Mouse (Mus musculus) left cerebral cortex, postnatal 36 days (tissue): Measurements from ENCODE around the gene Hsd17b6. TPM values are rescaled to one million over a fixed set of nuclear protein-coding genes. Genes with fewer than 3 reads are reported as not detected.
"Not testable (repeated sequence)": the region's sequence is repeated elsewhere in the genome, so short reads cannot be mapped to it uniquely, and the experiment has no call there.

Experiments
- DNase-seq, 2 experiments: peaks; one replicate each; pipeline ENCODE4 v3.0.0; 2021 to 2022; ENCODE audit warnings: low spot score in 2 of 2, mixed read lengths in 1 of 2
- intact Hi-C: fragments of 180-260 bp; cut with DNase I; formaldehyde crosslinking; loops from one replicate; pipeline ENCODE4 v1.15.1; 2025
- total RNA-seq, 2 experiments: library from RNA; stranded (reverse); gene quantifications; 2 replicates each; pipeline ENCODE4 v1.2.3; 2021

Gene Hsd17b6
- total RNA-seq: not detected

GRCm38 (mm10) chr10:128007446-128007845 lies at the start of gene Hsd17b6:
Gene Hsd17b6 (minus strand): TSS chr10:128007611.
- intact Hi-C loops: loop anchor here (5.0 to 10.0 kb wide), 2 partner anchors 313 to 365 kb away; partner anchors contain the start of gene Stat6
- no peak for DNase-seq

DNA sequence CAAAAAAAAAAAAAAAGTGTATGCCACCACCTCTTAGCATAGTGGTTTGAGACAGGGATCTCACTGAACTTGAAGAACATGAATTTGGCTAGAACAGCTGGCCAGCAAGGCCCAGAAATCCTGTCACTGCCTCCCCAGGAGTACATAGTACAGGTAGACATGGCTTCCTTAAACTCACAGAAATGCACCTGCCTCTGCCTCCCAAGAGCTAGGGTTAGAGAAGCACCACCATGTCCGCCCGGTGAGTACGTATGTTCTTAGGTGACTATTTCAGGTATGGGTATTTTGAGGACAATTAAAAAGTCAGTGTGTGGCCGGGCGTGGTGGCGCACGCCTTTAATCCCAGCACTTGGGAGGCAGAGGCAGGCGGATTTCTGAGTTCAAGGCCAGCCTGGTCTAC lies 45.6 kb upstream of the Hsd17b6 start:
- intact Hi-C loops: no loop called here
- no peak for DNase-seq

GRCm38 (mm10) chr10:128052136-128052535 lies 44.7 kb upstream of the Hsd17b6 start:
- DNase-seq, intact Hi-C loops: not testable (repeated sequence)

GRCm38 (mm10) chr10:128051589-128051988 lies 44.2 kb upstream of the Hsd17b6 start:
- no peak for DNase-seq
- intact Hi-C loops: no loop called here

- intact Hi-C loops: no loop called here
These were observed 42.9 kb upstream of the Hsd17b6 start for GRCm38 (mm10) chr10:128050355-128050754.

DNA sequence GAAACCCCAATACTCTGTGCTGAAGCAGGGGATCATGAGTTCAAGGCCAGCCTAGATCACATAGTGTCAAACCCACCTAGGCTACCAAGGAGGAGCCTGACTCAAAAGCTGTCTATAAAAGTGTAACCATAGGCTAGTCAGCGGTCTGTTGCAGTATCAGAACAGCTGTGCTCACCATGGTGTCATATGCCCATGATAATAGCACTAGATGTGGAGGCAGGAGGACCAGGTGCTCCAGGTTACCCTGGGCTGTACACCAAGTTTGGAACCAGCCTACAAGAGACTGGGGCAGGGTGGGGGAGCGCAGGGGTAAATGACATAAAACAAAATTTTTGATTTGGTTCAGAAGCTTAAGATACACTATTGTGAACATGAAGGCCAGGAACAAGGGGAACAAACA lies 42.3 kb upstream of the Hsd17b6 start:
- DNase-seq: no peak
- intact Hi-C loops: no loop called here

More at GRCm38 (mm10) chr10:128050355-128050754, 42.9 kb upstream of the Hsd17b6 start:
- no peak for DNase-seq

GRCm38 (mm10) chr10:128048157-128048556 lies 40.7 kb upstream of the Hsd17b6 start:
- DNase-seq: no peak
- intact Hi-C loops: no loop called here

DNA sequence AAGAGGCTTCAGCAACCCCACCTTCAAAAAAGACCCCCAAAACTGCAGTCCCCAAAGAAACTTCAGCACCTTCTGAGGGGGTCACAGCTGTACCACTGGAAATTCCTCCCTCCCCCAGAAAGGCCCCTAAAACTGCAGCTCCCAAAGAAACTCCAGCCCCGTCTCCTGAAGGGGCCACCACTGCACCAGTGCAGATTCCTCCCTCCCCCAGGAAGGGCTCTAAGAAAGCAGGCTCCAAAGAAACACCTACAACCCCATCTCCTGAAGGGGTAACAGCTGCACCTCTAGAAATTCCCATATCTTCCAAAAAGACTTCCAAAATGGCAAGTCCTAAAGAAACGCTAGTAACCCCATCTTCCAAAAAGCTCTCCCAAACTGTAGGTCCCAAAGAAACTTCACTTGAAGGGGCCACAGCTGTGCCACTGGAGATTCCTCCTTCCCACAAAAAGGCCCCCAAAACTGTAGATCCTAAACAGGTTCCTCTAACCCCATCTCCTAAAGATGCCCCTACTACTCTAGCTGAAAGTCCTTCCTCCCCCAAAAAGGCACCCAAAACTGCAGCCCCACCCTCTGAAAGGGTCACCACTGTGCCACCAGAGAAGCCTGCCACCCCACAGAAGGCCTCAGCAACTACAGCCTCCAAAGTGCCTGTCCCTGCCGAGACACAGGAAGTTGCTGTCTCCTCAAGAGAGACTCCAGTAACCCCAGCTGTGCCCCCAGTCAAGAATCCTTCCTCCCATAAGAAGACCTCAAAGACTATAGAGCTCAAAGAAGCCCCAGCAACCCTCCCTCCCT lies 35.8 kb upstream of the Hsd17b6 start:
- no peak for DNase-seq
- intact Hi-C loops: no loop called here

- intact Hi-C loops: no loop called here
- DNase-seq: no peak
These were observed 35.1 kb upstream of the Hsd17b6 start for GRCm38 (mm10) chr10:128042466-128042865.

DNA sequence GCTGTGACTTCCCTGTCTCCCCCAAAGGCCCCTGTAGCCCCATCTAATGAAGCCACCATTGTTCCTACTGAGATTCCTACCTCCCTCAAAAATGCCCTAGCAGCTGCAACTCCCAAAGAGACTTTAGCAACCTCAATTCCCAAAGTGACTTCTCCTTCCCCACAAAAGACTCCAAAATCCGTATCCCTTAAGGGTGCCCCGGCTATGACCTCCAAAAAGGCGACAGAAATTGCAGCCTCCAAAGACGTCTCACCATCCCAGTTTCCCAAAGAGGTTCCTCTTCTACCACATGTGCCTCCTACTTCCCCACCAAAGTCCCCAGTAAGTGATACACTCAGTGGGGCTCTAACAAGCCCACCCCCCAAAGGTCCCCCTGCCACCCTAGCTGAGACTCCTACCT lies 34.2 kb upstream of the Hsd17b6 start:
- no peak for DNase-seq
- intact Hi-C loops: no loop called here

DNA sequence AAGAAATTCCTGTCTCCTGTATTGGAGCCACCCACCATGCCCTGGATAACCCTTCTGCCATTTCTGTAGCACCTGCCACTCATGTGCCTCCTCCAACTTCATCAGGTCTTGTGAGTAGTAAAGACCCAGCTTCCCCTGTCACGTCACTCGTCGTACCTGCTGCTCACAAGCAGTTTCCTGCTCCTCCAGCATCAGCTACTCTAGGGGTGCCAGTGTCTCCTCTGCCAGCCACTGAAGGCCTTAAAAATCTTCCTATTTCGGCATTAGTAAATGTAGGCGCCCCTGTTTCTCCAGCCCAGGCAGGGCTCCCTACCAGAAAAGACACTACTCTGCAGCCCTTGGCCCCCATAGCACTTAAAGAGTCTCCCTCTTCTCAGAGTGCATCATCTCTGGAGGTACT lies 32.9 kb upstream of the Hsd17b6 start:
- no peak for DNase-seq
- intact Hi-C loops: no loop called here

DNA sequence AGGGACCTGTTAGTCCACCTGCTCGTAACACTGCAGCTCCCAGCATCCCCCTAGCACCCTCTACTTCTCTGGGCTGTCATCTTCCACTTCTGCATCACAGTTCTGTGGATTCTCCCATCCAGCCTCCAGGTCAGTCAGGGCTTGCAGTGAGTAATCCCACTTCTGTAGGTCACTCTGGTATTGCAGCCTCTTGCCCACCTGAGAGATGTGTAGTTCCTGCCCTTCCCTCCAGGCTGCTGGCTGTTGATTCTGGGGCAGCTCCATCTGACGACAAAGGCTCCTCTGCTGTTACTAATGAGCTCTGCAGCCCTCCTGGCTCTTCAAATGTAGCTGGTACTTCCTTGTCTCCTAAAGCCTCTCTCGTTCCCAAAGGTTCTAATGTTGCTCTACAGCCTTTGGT lies 32.4 kb upstream of the Hsd17b6 start:
- intact Hi-C loops: no loop called here
- no peak for DNase-seq

DNA sequence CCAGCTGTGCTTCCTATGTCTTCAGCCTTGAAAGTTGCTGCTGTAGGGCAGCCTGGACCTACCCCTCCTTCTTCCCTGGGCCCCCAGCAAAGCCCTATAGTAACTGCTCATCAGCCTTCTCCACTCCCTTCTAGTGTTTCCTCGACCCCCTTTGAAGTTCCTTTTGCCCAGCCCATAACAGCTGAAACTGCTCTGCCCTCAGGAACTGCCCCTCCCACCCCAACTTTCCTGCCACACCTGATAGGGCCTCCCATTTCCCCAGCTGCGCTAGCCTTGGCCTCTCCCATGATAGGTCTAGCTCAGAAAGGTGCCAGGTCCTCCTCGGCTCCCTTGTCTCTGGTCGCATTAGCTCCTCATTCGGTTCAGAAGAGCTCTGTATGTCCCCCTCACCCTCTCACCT lies 31.8 kb upstream of the Hsd17b6 start:
- intact Hi-C loops: no loop called here
- DNase-seq: no peak

- intact Hi-C loops: no loop called here
- DNase-seq: no peak
These were observed 30.5 kb upstream of the Hsd17b6 start for GRCm38 (mm10) chr10:128037921-128038320.

DNA sequence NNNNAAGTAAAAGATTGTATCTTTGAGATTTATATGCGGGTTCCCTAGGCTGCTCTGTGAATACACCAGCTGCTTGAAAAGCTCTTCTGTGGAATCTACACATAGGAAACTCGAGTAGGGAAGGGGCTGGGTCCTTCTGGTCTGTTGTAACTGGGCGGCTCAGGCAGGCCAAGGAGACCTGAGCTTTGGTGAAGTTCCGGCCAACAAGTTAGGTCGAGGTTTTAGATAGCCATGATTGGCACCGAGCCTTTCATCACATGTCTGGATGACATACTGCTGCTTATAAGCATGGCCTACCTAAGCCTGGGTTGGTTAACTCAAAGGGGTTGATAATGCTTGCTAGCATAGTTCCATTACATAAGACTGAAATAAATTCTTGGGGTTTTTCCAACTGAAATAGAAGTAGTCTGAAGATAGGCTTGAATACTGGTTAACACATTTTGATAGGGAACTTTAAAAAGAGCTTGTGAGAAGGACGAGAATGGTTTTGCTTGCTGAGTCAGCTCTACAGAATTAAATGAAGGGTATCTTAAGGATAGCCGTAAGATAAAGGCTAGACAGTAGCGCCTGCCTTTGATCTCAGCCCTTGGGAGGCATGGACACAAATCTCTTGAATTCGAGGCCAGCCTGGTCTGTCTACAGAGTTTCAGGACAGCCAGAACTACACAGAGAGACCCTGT lies 29.5 kb upstream of the Hsd17b6 start:
- DNase-seq: peak; percentile 25 to 32

DNA sequence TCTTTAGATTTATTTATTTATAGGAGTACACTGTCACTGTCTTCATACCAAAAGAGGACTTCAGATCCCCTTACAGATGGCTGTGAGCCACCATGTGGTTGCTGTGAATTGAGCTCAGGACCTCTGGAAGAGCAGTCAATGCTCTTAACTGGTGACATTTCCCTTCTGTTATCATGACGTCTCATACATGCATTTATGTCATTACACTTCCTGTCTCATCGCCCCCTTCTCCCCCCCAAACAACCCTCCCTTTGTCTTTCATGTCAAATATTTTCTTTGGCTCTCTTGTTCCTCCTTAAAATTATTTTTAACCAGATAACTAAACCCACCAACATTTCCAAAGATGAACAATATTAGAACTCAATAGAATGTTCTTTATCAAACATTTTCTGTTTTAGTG lies 23.4 kb upstream of the Hsd17b6 start:
- no peak for DNase-seq
- intact Hi-C loops: no loop called here

More for the DNA sequence above, 29.5 kb upstream of the Hsd17b6 start:
- intact Hi-C loops: no loop called here

GRCm38 (mm10) chr10:128029931-128030330 lies 22.5 kb upstream of the Hsd17b6 start:
- DNase-seq: no peak
- intact Hi-C loops: loop anchor here (10.0 kb wide), 1 partner anchor 155 kb away; the partner anchor contains the start of gene Rbms2

DNA sequence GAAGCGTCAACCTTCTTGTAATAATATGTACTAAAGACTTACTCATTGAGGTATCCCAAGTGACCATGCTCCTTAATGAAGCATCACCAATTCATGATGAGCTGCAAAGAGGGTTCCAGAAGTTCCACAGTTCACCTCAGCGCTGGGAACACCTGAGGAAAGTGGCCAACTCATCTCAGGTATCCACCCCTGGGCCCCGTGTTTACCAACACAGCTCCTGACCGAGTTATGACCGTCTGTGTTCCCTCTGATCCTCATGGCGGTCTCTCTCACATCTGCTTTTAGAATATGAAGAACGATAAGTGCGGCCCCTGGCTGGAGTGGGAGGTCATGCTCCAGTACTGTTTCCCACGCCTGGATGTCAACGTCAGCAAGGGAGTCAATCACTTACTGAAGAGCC lies 16.1 kb upstream of the Hsd17b6 start:
- DNase-seq: no peak
- intact Hi-C loops: loop anchor here (10.0 kb wide), 1 partner anchor 161 kb away; the partner anchor contains the start of gene Rbms2

- intact Hi-C loops: loop anchor here (10.0 kb wide), 1 partner anchor 163 kb away; the partner anchor contains the start of gene Rbms2
- DNase-seq: no peak
These were observed 14.8 kb upstream of the Hsd17b6 start for GRCm38 (mm10) chr10:128022196-128022595.

DNA sequence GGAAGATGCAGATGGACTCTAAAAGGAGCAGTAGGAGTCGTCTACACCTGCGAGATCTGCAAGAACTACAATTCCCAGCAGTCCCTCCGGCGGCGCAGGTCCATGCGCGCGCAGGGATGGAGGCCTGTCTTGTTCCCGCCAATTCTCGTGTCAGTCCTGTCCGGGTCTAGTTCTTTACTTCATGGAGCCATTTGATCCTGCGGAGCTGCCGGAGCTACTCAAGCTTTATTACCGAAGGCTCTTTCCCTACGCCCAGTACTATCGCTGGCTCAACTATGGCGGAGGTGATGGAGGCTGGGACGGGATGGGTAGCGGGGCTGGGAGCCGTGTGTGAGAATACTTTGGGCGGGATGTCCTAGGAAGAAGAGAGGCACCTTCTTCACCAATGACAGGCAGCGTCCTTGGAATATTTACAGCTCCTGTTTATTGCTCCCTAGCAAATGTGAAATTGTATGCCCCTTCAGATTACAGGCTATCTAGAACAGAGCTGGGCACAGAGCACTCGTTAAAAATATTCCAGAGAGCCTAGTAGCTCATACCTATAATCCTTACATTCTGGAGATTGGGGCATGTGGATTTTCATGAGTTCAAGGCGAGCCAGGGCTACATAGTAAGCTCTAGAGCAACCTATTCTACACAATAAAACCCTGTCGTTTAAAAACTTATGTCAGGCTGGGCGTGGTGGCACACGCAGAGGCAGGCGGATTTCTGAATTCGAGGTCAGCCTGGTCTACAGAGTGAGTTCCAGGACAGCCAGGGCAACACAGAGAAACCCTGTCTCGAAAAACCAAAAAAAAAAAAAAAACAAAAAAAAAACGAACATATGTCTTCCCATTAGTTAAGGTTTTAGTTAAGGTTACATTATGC lies 7.9 kb upstream of the Hsd17b6 start, which contains the start of gene Prim1:
Gene Prim1, plus strand, starts transcription at position 101 of the 867 bp plus-strand sequence.
- intact Hi-C loops: no loop called here
- DNase-seq: peak; percentile 77 to 78
